Mouse (Mus musculus): Measurements from ENCODE around the gene Klc3.

Gene Klc3

DNA sequence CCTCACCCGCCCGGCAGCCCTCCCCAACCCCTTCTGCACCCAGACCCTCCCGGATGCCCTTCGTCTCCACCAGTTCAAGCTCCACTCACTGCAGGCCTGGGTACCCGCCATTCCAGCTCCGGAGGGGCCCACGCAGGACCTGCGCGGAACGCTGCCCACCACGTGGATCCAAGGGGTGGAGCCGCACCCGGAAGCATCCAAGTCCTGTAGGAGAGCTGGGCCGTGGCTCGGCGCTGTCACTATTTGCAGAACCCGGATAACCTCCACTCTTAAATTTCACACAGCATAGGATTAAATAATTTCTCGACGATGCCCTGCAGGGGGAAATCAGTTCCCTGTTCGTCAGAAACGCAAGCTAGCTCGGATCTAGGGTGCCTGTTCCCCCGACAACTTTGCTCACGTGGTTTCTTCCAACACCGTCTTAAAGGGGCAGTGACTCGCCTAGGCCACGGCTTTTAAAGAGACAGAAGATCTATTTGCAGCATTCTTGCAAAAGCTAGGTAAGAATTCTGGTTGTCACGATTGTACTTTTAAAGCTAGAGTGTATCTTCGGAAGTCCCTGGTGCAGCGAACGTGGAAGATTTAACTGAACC, 44.5 kb downstream of the Klc3 start, which contains the start of the genes Cd3eap and Ppp1r13l:
Gene Cd3eap (minus strand): TSS at position 185 of the 593 bp plus-strand sequence.
Gene Ppp1r13l (plus strand): TSS at position 451 of the 593 bp plus-strand sequence.
- peak; percentile 88 to 93 for DNase-seq

DNA sequence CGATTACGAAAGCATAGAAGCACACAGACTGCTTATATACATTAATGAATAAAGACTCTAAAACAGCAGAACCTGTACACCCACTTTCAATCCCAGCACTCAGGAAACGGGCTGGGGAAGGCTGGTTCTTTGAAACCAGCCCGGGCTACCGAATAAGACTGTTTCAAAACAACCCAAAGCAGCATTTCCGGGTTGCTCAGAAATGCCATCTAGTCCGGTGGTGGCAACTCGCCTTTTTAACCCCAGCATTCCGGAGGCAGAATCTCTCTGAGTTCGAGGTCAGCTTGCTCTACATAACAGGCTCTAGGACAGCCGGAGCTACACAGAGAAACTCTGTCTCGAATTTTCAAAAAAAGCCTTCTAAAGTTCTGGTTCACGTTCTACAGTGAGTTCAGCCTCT, 45.3 kb downstream of the Klc3 start:
- no peak for DNase-seq

DNA sequence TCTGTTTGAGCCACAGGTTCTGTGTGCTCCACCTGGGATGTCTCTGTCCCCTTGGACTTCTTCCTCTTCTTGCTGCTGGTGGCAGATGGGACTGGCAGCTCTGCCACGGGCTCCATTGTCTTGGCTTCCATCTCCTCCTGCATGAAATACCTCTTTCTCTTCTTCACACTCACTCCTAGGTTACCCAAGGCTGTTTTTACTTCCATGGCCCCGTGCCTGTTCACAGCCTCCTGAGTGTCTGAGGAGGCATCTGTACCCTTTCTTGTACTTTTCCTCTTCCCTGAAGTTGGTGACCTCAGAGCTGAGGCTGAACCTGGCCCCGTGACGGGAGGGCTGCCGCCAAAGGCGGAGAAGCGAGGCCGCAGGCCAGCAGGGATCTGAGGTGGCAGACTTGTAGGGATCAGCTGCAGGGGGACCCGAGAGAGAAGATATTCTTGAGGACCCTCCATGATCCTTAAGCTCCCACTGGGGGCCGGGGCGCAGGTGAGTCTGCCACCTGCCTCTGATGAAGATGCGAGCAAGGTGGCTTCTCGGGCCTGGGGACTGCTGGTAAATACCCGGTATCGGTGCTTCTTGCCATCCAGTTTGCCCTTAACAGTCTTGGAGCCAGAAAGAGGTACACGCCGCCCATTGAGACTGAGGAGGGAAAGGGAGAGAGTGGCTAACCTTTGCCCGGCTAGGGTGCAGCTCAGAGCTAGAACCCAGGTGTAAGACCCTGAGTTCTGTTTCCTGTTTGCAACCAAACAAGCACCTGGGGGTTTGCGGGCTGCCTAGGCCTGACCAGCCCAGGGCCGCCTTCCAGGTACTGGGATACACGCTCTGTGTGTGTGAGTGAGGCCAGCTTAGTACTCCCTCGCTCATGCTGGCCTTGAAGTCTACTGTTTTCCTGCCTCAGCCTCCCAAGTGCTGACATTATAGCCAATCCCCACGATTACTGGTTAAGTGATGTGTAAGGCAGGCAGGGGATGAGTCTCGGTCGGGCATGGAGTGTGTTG, 46.2 kb downstream of the Klc3 start:
- DNase-seq, result no peak

DNA sequence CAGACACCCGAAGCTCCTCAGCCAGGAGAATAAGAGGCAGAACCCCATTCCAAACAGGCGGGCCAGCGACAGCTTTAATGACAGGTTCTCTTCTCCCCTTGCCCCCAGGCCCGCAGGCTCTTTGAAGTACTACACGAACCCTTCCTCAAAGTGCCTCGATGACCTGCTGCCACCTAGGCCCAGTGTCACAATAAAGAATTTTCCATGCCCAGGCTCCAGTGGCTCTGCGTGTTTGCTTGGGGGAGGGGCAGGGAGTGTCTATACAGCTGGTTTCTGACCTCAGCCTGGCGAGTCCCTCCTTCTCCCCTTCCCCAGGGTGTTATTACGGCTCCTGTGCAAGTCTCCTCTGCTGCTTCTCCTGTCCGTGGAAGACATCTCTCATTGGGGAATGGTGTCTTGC, 47.6 kb downstream of the Klc3 start:
- no peak for DNase-seq

DNA sequence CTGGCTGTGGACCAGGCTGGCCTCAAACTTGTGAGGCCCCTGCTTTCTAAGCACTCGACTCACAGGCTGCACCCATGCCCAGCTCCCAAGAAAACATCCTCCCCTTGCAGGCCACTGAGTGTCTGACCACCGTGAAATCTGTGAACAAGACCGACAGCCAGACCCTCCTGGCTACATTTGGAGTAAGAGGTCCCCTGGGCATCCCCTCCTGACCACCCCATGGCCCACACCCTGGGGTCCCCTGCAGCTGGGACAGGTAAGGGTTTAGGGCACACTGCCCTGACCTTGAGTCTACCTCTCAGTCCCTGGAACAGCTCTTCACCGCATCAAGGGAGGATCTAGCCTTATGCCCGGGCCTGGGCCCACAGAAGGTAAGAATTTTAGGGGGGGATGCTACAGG, 48.9 kb downstream of the Klc3 start:
- no peak for DNase-seq

DNA sequence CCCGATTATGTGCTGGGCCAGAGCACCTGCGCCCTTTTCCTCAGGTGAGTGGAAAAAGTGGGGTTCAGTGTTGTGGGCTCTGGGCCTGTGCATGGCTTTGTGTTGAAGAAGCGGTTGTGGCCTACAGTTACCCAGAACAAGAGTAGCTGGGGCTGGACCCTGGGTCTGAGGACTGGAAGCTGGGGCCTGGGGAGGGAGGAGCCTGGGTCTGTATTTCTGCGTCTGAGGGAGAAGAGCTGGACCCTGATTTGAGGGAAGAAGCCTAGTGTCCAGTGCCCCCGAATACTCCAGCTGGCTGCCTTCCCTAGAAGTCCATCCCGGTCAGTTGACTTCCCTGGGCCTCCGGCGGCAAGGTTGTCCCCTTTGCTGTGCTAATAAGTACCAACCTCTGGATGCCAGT, 53.7 kb downstream of the Klc3 start:
- DNase-seq, result no peak

DNA sequence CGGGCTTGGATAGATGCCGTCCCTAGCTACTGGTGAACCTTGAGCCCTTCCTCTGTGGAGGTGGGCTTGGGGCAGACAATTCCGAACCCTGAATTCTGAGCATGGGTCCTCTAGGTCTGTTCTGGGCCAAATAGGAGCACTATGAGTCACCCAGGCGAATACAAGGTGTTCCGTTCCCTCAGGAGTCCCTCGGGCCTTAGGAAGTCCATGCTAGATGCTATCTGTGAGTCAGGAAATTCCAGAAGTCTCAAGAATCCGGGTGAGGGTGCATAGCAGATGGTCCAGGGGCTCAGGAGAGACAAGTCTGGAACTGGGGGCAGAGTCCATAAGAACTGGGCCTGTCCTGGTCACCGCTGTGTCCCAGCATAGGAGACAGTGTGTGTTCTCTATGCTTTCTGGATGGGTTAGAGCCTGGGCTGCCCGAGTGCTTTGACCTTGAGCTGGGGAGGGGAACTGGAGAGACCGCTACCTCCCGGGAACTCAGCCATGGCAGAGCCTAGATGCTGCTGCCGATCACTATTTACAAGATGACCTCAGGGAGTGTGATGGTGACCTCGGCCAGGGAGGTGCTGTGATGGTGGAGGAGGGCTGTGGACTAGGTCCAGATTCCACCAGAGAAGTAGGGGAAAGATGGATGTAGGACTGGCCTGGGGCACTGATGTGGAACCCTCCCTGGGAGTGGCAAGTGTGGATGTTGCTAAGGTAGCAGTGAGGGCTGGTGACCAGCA, 54.6 kb downstream of the Klc3 start:
- peak in 1 of 2 experiments; percentile 16 for DNase-seq

DNA sequence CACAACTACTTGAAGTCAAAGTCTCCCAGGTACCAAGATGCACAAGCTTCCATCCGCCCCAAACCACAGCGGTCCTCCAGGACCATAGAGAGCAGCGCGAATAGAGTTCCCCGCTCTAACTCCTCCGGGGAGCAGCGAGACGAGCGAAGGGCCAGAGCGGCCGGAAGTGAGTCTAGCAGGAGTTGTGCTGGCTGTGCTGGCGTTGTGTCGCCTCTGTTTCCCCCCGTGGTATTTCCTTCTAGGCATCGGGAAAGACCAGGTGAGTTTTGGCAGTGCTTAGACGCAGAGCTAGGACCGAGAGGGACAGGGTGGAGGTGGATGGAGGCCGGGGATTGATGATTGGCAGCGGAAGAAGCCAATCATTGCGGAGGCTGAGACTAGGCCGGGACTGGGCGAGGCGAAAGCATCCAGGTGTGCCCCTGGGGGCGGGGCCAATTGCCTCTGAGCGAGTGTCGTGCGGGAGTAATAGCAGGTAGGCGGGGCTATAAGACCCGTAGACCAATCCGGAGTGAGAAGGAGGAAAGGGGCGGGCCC, 58.9 kb downstream of the Klc3 start:
- peak; percentile 99 for DNase-seq
